Mouse (Mus musculus) heart, adult 2 months (tissue): ENCODE results near the gene Sc5d.

Source experiments
- CTCF ChIP-seq: fragments of 200-600 bp; IDR thresholded peaks from 2 replicates; pipeline ENCODE4 v1.8.1; 2022; ENCODE audit warnings: antibody characterized with exemption, mild to moderate bottlenecking, moderate library complexity
- EP300 ChIP-seq: fragments of 200-500 bp; IDR thresholded peaks from 2 replicates; pipeline ENCODE4 v1.6.1; 2011; ENCODE audit warnings: low read depth, low read length, control low read depth; ENCODE audit not compliant: insufficient read depth
- POLR2A ChIP-seq: fragments of 200-500 bp; IDR thresholded peaks from 2 replicates; pipeline ENCODE4 v1.6.1; 2011; ENCODE audit warnings: mild to moderate bottlenecking, low read depth, low read length, control low read depth; ENCODE audit not compliant: insufficient read depth

DNA sequence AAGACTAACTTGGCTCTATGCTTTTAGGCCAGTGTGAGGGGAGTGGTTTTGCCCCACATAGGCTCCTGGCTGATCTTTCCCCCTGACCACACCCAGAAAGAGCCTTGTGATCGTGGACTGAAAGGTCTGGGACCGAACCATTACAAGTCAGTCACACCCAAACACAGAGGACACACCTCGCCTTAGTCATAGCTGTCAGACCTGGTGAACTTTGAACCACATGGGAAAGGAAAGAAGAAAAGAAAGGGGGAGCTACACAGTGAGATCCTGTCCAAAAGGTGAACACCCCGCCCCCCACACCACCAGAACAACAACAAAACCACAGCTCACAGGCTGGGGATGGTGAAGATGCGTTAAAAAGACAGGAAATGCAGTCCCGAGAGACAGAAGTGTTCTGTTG, 14.9 kb downstream of the Sc5d start:
- no peak for TF ChIP-seq CTCF
- no peak for TF ChIP-seq EP300
- TF ChIP-seq POLR2A = no peak
